12 mouse cellular contexts compared by ENCODE assay signal in the genomic region with DNA sequence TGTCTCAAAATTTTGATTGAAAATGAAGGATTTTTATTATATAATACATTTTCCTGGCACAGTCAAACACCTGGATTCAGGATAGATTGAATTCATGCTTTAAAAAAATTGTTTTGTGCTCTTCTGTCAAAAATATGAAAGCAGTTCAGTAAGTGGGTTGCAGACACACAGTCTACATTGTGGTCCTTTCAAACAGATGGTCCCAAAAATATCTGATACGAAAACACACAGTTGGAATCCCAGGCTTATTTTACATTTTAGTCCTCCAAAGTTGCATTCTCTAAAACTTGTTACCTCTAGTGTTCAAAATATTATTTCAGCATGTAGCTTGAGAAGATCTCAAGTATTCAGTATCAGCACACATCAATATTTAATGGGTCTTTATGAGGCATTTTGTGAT.
"Had no signal": no experiment of that assay in that cellular context is flagged by ENCODE, and none has a peak within 500 bp of the region (broad histone marks: within the 10 kb centered on the region; RNA-seq: fewer than 3 reads in every experiment).

No protein-coding gene starts in this region.

- DNase-seq: retina, postnatal 1 day; right cerebral cortex, adult 18-20 months; right cerebral cortex, postnatal 14 days; right cerebral cortex, postnatal 25 days; right cerebral cortex, postnatal 4 days; spleen, adult 18-20 months; thymus, adult 18-20 months; thymus, adult 2 months; thymus, postnatal 14 days; thymus, postnatal 25 days; thymus, postnatal 36 days; thymus, postnatal 4 days had no signal
